Mouse (Mus musculus) thymus, adult 2 months (tissue): ENCODE data around the gene Cdh4. TPM values are rescaled to one million over a fixed set of nuclear protein-coding genes. Genes with fewer than 3 reads are reported as not detected.

ENCODE experiments used
- DNase-seq: peaks from one replicate; pipeline ENCODE4 v3.0.0; 2021
- H3K27ac ChIP-seq: fragments of 200-500 bp; 2 replicates; pipeline ENCODE4 v1.5.1; 2012; ENCODE audit warnings: low read length, control low read depth; ENCODE audit not compliant: control insufficient read depth, insufficient read depth
- H3K27me3 ChIP-seq: fragments of 200-500 bp; 2 replicates; pipeline ENCODE4 v1.6.1; 2012; ENCODE audit warnings: mild to moderate bottlenecking, low read length, moderate library complexity, mixed read lengths; ENCODE audit not compliant: control insufficient read depth, insufficient read depth
- H3K36me3 ChIP-seq: fragments of 200-500 bp; 2 replicates; pipeline ENCODE4 v1.6.1; 2012; ENCODE audit warnings: mild to moderate bottlenecking, low read length, moderate library complexity; ENCODE audit not compliant: control insufficient read depth, insufficient read depth
- H3K4me1 ChIP-seq: fragments of 200-500 bp; replicated peaks from 2 replicates; pipeline ENCODE4 v1.6.1; 2012; ENCODE audit warnings: low read length; ENCODE audit not compliant: control insufficient read depth, insufficient read depth
- H3K4me3 ChIP-seq: fragments of 200-500 bp; 2 replicates; pipeline ENCODE4 v1.5.1; 2012; ENCODE audit warnings: mild to moderate bottlenecking, low read length, control low read depth, moderate library complexity; ENCODE audit not compliant: control insufficient read depth, insufficient read depth
- CTCF ChIP-seq: fragments of 200-500 bp; IDR thresholded peaks from 2 replicates; pipeline ENCODE4 v1.5.1; 2012; ENCODE audit warnings: mild to moderate bottlenecking, control low read depth, low read length, moderate library complexity, borderline replicate concordance; ENCODE audit not compliant: control insufficient read depth, poor library complexity, insufficient read depth; ENCODE audit errors: extremely low read depth
- POLR2A ChIP-seq: fragments of 200-500 bp; IDR thresholded peaks from 2 replicates; pipeline ENCODE4 v1.6.1; 2012; ENCODE audit warnings: mild to moderate bottlenecking, low read length, control low read depth, moderate library complexity; ENCODE audit not compliant: control insufficient read depth, poor library complexity, insufficient read depth; ENCODE audit errors: extremely low read depth
- WGBS: fragments of 180-500 bp; shearing (Covaris S2); methylation state at CpG from one replicate; pipeline ENCODE4 v1.1.7; 2018; 5-methylcytosine and 5-hydroxymethylcytosine counted together
- polyA plus RNA-seq: library from polyadenylated mRNA; depleted of rRNA; stranded (reverse); fragments of >200 nt; gene quantifications from 2 replicates; pipeline ENCODE4 v1.2.3, GENCODE M21; 2012

The Cdh4 gene
- polyA plus RNA-seq, 1 experiment = 9.7 TPM

DNA sequence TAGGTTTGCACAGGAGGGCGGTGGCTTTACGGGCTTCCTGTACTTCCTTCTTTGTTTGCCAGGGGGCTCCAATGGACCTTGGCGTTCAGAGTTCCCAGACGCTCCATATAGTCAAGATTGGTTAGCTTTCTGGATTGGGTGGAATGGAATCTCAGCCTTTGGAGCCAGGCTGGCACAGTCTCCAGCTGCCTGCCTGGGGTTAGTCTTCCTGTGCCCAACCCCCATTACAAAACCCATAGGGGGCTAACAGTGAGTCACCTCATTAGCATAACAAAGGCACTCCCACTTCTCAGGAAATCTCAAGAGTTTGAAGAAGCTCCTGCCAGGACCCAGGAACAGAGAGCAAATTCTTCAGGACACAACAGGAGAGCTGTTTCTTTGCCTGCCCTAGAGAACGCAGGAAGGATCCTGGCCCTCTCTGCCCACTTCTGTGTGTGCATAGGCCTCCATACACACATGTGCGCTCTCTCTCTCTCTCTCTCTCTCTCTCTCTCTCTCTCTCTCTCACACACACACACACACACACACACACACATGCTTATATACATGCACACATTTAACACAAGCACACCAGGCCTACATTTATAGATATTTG is 129.0 kb downstream of the Cdh4 start:
- DNase-seq = no peak
- no peak overlapping the region for H3K4me3 ChIP-seq
- no peaks in the 10 kb centered on the region for H3K27me3 ChIP-seq
- H3K27ac ChIP-seq = no peak overlapping the region
- WGBS = 44% methylated on average over 6 of the region's 6 CpGs
- TF ChIP-seq CTCF (no peak), POLR2A (no peak)
- no peaks in the 10 kb centered on the region for H3K36me3 ChIP-seq
- no peaks in the 10 kb centered on the region for H3K4me1 ChIP-seq

DNA sequence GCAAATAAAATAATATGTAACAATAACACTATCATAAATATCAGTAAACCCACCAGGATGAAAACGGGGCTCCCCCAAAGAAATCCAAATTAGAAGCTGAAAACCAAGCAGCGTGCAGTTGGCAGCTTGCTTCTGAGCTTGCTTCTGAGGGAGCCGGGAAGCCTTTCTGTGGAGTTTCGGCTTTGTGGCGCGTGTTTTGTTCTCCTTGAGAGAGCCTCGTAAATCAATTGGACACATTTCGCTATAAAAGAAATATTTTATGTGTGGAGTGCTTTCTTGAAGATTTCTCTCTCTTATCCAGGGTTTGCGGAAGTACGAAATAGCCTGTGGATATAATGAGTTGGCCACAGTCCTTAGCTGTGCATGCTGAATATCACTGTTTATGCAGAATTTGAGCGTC is 131.1 kb downstream of the Cdh4 start:
- Histone ChIP-seq H3K4me1 (no peaks in the 10 kb centered on the region), H3K27ac (no peak overlapping the region), H3K27me3 (no peaks in the 10 kb centered on the region), H3K36me3 (no peaks in the 10 kb centered on the region), H3K4me3 (no peak overlapping the region)
- TF ChIP-seq POLR2A (no peak), CTCF (no peak)
- WGBS = 93% methylated on average over 11 of the region's 11 CpGs
- no peak for DNase-seq

DNA sequence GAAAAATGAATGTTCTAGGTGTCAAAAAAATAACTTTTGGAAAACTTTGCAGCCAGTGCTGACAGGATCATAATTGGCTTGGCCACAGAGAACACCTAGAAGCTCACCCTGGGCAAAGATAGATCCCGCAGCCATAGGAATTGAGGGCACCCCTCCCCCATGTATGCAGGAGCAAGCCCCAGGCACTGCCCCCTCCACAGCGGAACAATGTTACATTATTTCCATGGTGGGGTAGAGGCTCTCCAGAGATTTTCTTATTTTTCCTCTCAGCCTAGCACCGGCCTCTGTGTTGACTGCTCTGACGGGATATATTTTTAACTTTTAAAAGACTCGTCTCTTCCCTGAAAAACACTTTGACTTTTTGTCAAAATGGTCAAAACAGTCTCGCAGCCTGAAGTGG is 131.6 kb downstream of the Cdh4 start:
- Histone ChIP-seq H3K4me1 (no peaks in the 10 kb centered on the region), H3K36me3 (no peaks in the 10 kb centered on the region), H3K27ac (no peak overlapping the region), H3K27me3 (no peaks in the 10 kb centered on the region), H3K4me3 (no peak overlapping the region)
- DNase-seq = no peak
- no peak for TF ChIP-seq POLR2A
- no peak for TF ChIP-seq CTCF
- 94% methylated on average over 6 of the region's 6 CpGs for WGBS

GRCm38 (mm10) chr2:179575585-179575984 is 133.4 kb downstream of the Cdh4 start:
- WGBS = 50% methylated on average over 7 of the region's 7 CpGs

GRCm38 (mm10) chr2:179576221-179576620 is 134.0 kb downstream of the Cdh4 start:
- no peaks in the 10 kb centered on the region for H3K27me3 ChIP-seq
- DNase-seq = no peak
- no peaks in the 10 kb centered on the region for H3K4me1 ChIP-seq
- no peak overlapping the region for H3K4me3 ChIP-seq
- TF ChIP-seq CTCF (no peak), POLR2A (no peak)
- WGBS = 55% methylated on average over 1 of the region's 1 CpGs
- no peaks in the 10 kb centered on the region for H3K36me3 ChIP-seq
- no peak overlapping the region for H3K27ac ChIP-seq

More at GRCm38 (mm10) chr2:179575585-179575984, 133.4 kb downstream of the Cdh4 start:
- Histone ChIP-seq H3K4me3 (no peak overlapping the region), H3K27me3 (no peaks in the 10 kb centered on the region), H3K36me3 (no peaks in the 10 kb centered on the region), H3K4me1 (no peaks in the 10 kb centered on the region), H3K27ac (no peak overlapping the region)
- TF ChIP-seq POLR2A (no peak), CTCF (no peak)
- no peak for DNase-seq

DNA sequence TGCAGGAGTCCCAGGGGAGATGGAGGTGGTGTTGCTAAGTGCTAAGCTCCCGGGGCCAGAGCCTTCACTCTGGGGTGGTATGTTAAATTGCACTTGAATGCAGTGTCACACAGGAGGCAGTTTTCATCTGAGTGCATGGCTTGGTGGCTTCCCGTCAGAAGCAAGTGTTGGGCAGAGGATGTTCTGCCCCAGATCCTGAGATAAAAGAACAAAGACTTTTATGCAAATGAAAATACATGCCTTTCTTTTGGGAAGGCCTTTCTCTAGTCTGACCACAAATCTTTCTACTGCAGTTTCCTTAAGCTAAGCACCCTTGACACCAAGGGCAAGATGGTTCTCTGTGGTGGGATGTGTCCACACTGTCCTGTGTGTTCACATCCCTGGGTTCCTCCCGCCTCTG is 136.1 kb downstream of the Cdh4 start:
- 61% methylated on average over 3 of the region's 3 CpGs for WGBS
- H3K27me3 ChIP-seq = no peaks in the 10 kb centered on the region
- H3K4me3 ChIP-seq = no peak overlapping the region
- H3K36me3 ChIP-seq = no peaks in the 10 kb centered on the region
- H3K4me1 ChIP-seq = no peaks in the 10 kb centered on the region
- TF ChIP-seq CTCF = no peak
- TF ChIP-seq POLR2A = no peak
- DNase-seq = no peak
- H3K27ac ChIP-seq = no peak overlapping the region

DNA sequence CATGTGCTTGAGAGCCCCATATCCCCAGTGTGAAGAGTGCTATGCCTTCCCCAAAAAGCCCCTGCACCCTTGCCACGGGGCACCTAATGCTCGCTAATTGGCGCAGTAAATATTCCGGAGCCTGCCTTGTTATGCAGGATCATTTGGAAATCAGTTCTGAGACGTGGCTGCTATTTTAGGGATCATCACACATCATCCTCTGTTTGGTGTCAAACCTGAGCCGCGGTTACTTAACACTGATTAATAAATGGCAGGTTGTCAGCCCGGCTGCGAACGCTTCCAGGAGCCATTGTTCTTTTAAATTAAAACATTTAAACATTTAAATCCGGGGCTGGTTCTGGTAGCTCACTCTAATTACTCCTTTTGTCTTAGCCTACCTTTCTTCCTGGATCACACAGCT is 136.6 kb downstream of the Cdh4 start:
- H3K27ac ChIP-seq = no peak overlapping the region
- no peak for DNase-seq
- no peaks in the 10 kb centered on the region for H3K4me1 ChIP-seq
- H3K4me3 ChIP-seq = no peak overlapping the region
- no peaks in the 10 kb centered on the region for H3K27me3 ChIP-seq
- 84% methylated on average over 11 of the region's 11 CpGs for WGBS
- TF ChIP-seq CTCF = no peak
- TF ChIP-seq POLR2A = no peak
- no peaks in the 10 kb centered on the region for H3K36me3 ChIP-seq
